Mouse (Mus musculus): ENCODE data around the gene Tle3. TPM values are rescaled to one million over a fixed set of nuclear protein-coding genes. Genes with fewer than 3 reads are reported as not detected.

The Tle3 gene
- polyA plus RNA-seq, 1 experiment from 2014 or later: 3.0 TPM

GRCm38 (mm10) chr9:61377706-61378479, 5.7 kb downstream of the Tle3 start:
- Histone ChIP-seq H3K4me2 (no peak overlapping the region), H3K4me3 (replicated peaks) (no peak overlapping the region), H3K27ac (replicated peaks) (no peak overlapping the region), H3K36me3 (replicated peaks) (peaks cover 4% of the 10 kb centered on the region; the same call in 1 of the 2 replicates), H3K9ac (no peak overlapping the region), H3K27me3 (peaks cover 58% of the 10 kb centered on the region), H3K4me1 (replicated peaks) (peaks cover 94% of the 10 kb centered on the region), H3K9me3 (replicated peaks) (no peaks in the 10 kb centered on the region)
- no peak for ATAC-seq (ENCODE audit: insufficient read depth)
- WGBS (ENCODE audit: insufficient replicate concordance): 33% methylated on average over 9 of the region's 9 CpGs

- Histone ChIP-seq H3K27me3 (peaks cover 52% of the 10 kb centered on the region), H3K4me1 (replicated peaks) (peaks cover 91% of the 10 kb centered on the region)
These were observed 6.3 kb downstream of the Tle3 start for GRCm38 (mm10) chr9:61378516-61378915.

GRCm38 (mm10) chr9:61379016-61379634, 7.0 kb downstream of the Tle3 start:
- Histone ChIP-seq H3K27ac (replicated peaks) (no peak overlapping the region), H3K9ac (no peak overlapping the region), H3K36me3 (replicated peaks) (peaks cover 4% of the 10 kb centered on the region; the same call in 1 of the 2 replicates), H3K4me3 (replicated peaks) (no peak overlapping the region), H3K4me1 (replicated peaks) (peaks cover 90% of the 10 kb centered on the region), H3K4me2 (no peak overlapping the region), H3K27me3 (peaks cover 46% of the 10 kb centered on the region), H3K9me3 (replicated peaks) (no peaks in the 10 kb centered on the region)
- ATAC-seq (ENCODE audit: insufficient read depth): 0 out of 2 replicates have a peak, but pooled peaks have one; percentile 16
- 58% methylated on average over 11 of the region's 11 CpGs for WGBS (ENCODE audit: insufficient replicate concordance)

More at GRCm38 (mm10) chr9:61378516-61378915, 6.3 kb downstream of the Tle3 start:
- Histone ChIP-seq H3K4me2 (no peak overlapping the region), H3K9me3 (replicated peaks) (no peaks in the 10 kb centered on the region), H3K9ac (no peak overlapping the region), H3K27ac (replicated peaks) (no peak overlapping the region), H3K36me3 (replicated peaks) (peaks cover 4% of the 10 kb centered on the region; the same call in 1 of the 2 replicates), H3K4me3 (replicated peaks) (no peak overlapping the region)
- WGBS (ENCODE audit: insufficient replicate concordance): 38% methylated on average over 8 of the region's 8 CpGs
- no peak for ATAC-seq (ENCODE audit: insufficient read depth)

GRCm38 (mm10) chr9:61380258-61381062, 8.3 kb downstream of the Tle3 start:
- no peak for ATAC-seq (ENCODE audit: insufficient read depth)
- H3K4me1 ChIP-seq (replicated peaks): peaks cover 90% of the 10 kb centered on the region

GRCm38 (mm10) chr9:61381063-61381408, 8.9 kb downstream of the Tle3 start:
- Histone ChIP-seq H3K9me3 (replicated peaks) (no peaks in the 10 kb centered on the region), H3K4me2 (no peak overlapping the region), H3K27me3 (peaks cover 31% of the 10 kb centered on the region), H3K36me3 (replicated peaks) (peaks cover 4% of the 10 kb centered on the region; the same call in 1 of the 2 replicates), H3K9ac (no peak overlapping the region), H3K4me3 (replicated peaks) (no peak overlapping the region), H3K27ac (replicated peaks) (no peak overlapping the region), H3K4me1 (replicated peaks) (peaks cover 85% of the 10 kb centered on the region)
- ATAC-seq (ENCODE audit: insufficient read depth): no peak
- WGBS (ENCODE audit: insufficient replicate concordance): 65% methylated on average over 2 of the region's 2 CpGs

More at GRCm38 (mm10) chr9:61380258-61381062, 8.3 kb downstream of the Tle3 start:
- no peaks in the 10 kb centered on the region for H3K9me3 ChIP-seq (replicated peaks)
- no peak overlapping the region for H3K4me3 ChIP-seq (replicated peaks)
- no peak overlapping the region for H3K4me2 ChIP-seq
- WGBS (ENCODE audit: insufficient replicate concordance): 21% methylated on average over 18 of the region's 18 CpGs
- H3K9ac ChIP-seq: no peak overlapping the region
- H3K27ac ChIP-seq (replicated peaks): no peak overlapping the region
- peaks cover 35% of the 10 kb centered on the region for H3K27me3 ChIP-seq
- peaks cover 4% of the 10 kb centered on the region; the same call in 1 of the 2 replicates for H3K36me3 ChIP-seq (replicated peaks)

GRCm38 (mm10) chr9:61381445-61381844, 9.3 kb downstream of the Tle3 start:
- H3K9me3 ChIP-seq (replicated peaks): no peaks in the 10 kb centered on the region
- no peak overlapping the region for H3K27ac ChIP-seq (replicated peaks)
- 65% methylated on average over 3 of the region's 3 CpGs for WGBS (ENCODE audit: insufficient replicate concordance)
- no peak overlapping the region for H3K4me2 ChIP-seq
- H3K9ac ChIP-seq: no peak overlapping the region
- peaks cover 4% of the 10 kb centered on the region; the same call in 1 of the 2 replicates for H3K36me3 ChIP-seq (replicated peaks)
- peaks cover 81% of the 10 kb centered on the region for H3K4me1 ChIP-seq (replicated peaks)
- no peak for ATAC-seq (ENCODE audit: insufficient read depth)
- peaks cover 31% of the 10 kb centered on the region for H3K27me3 ChIP-seq
- H3K4me3 ChIP-seq (replicated peaks): no peak overlapping the region

- H3K4me3 ChIP-seq (replicated peaks): no peak overlapping the region
- H3K4me1 ChIP-seq (replicated peaks): peaks cover 78% of the 10 kb centered on the region
- 39% methylated on average over 8 of the region's 8 CpGs for WGBS (ENCODE audit: insufficient replicate concordance)
- H3K9ac ChIP-seq: no peak overlapping the region
- H3K27ac ChIP-seq (replicated peaks): no peak overlapping the region
- no peaks in the 10 kb centered on the region for H3K9me3 ChIP-seq (replicated peaks)
- no peak for ATAC-seq (ENCODE audit: insufficient read depth)
- H3K36me3 ChIP-seq (replicated peaks): 0 out of 2 replicates have a peak, but pooled peaks cover 4% of the 10 kb centered on the region
- peaks cover 27% of the 10 kb centered on the region for H3K27me3 ChIP-seq
- no peak overlapping the region for H3K4me2 ChIP-seq
These were observed 10.5 kb downstream of the Tle3 start for GRCm38 (mm10) chr9:61382595-61383186.

GRCm38 (mm10) chr9:61384101-61384500, 11.9 kb downstream of the Tle3 start:
- no peak overlapping the region for H3K4me2 ChIP-seq

GRCm38 (mm10) chr9:61384646-61385443, 12.7 kb downstream of the Tle3 start:
- ATAC-seq (ENCODE audit: insufficient read depth): no peak
- Histone ChIP-seq H3K4me1 (replicated peaks) (peaks cover 77% of the 10 kb centered on the region), H3K4me3 (replicated peaks) (no peak overlapping the region), H3K9ac (no peak overlapping the region), H3K9me3 (replicated peaks) (no peaks in the 10 kb centered on the region), H3K4me2 (peak overlapping the region; percentile 18; the same call in 1 of the 2 replicates), H3K36me3 (replicated peaks) (no peaks in the 10 kb centered on the region), H3K27ac (replicated peaks) (no peak overlapping the region), H3K27me3 (peaks cover 20% of the 10 kb centered on the region)
- 42% methylated on average over 16 of the region's 16 CpGs for WGBS (ENCODE audit: insufficient replicate concordance)

More at GRCm38 (mm10) chr9:61384101-61384500, 11.9 kb downstream of the Tle3 start:
- no peak for ATAC-seq (ENCODE audit: insufficient read depth)
- Histone ChIP-seq H3K36me3 (replicated peaks) (no peaks in the 10 kb centered on the region), H3K27me3 (peaks cover 27% of the 10 kb centered on the region), H3K4me3 (replicated peaks) (no peak overlapping the region), H3K9me3 (replicated peaks) (no peaks in the 10 kb centered on the region), H3K9ac (no peak overlapping the region), H3K4me1 (replicated peaks) (peaks cover 77% of the 10 kb centered on the region), H3K27ac (replicated peaks) (no peak overlapping the region)
- WGBS (ENCODE audit: insufficient replicate concordance): 52% methylated on average over 6 of the region's 6 CpGs

- peak; percentile 29; the same call in 1 of the 2 replicates for ATAC-seq (ENCODE audit: insufficient read depth)
- peaks cover 11% of the 10 kb centered on the region for H3K27me3 ChIP-seq
- H3K4me1 ChIP-seq (replicated peaks): peaks cover 77% of the 10 kb centered on the region
- no peak overlapping the region for H3K4me3 ChIP-seq (replicated peaks)
- no peak overlapping the region for H3K27ac ChIP-seq (replicated peaks)
- H3K36me3 ChIP-seq (replicated peaks): no peaks in the 10 kb centered on the region
- H3K4me2 ChIP-seq: peak overlapping the region; percentile 18; the same call in 1 of the 2 replicates
- 11% methylated on average over 8 of the region's 8 CpGs for WGBS (ENCODE audit: insufficient replicate concordance)
- no peak overlapping the region for H3K9ac ChIP-seq
- H3K9me3 ChIP-seq (replicated peaks): no peaks in the 10 kb centered on the region
These were observed 13.6 kb downstream of the Tle3 start for GRCm38 (mm10) chr9:61385753-61386152.

All from liver, embryonic 15.5 days (tissue).